Mouse (Mus musculus): Measurements from ENCODE around the gene Zfp580.

DNA sequence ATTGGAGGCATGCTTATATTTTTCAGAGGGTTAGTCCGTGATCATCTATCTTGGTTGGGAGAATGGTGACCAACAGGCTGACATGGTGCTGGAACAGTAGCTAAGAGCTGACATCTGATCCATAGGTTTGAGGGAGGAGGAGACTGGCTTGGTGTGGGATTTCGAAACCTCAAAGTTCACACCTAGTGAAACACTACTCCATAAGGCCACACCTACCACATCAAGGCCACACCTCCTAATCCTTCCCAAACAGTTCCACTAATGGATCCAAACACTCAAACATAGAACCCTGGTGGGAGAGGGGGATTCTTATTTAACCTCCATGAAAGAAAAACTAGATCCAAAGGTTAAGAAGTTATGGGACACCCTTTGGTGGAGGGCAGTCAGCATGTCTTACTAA is 34.4 kb upstream of the Zfp580 start:
- no peak for TF ChIP-seq CTCF (IDR thresholded peaks at IDR 0.05; ENCODE audit: low read depth, low read length)
- no peak for TF ChIP-seq POLR2A (IDR thresholded peaks at IDR 0.05; ENCODE audit: insufficient read depth, low read length)
- no peak for TF ChIP-seq EP300 (IDR thresholded peaks at IDR 0.05; ENCODE audit: insufficient read depth, low read depth, low read length)
